Mouse (Mus musculus): Measurements from ENCODE around the gene Vstm2b.

Gene Vstm2b

DNA sequence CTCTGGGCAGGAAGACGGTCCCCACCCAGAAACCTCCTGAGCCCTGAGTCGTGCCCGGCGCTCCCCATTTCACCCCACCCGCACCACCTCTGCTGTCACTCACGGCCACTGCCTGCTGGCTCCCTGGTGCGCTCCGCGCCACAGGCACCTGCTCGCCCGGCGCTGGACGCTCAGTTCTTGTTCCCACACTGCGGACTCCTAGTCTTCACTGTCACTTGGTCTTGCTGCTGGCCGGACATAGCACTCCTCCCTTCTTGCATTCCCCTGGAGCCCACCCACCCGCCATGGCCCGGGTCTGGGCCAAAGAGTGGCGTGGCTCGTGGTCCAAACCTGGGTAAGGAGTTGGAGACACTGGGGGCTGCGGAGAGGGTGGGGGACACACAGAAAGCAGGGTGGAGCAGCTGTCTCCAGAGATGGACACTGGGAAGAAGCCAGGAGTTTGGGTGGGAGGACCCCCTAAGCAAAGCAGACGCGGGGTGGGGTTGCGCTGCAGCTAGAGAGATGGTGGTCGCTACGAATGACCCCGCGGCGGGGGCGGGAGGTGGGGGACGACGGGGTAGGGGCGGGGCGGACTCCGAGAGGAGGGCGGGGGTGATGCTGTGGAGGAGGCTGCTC lies at the start of gene Vstm2b:
Gene Vstm2b, plus strand, starts transcription at position 233 of the 615 bp plus-strand sequence.
- peak; percentile 27 for DNase-seq

DNA sequence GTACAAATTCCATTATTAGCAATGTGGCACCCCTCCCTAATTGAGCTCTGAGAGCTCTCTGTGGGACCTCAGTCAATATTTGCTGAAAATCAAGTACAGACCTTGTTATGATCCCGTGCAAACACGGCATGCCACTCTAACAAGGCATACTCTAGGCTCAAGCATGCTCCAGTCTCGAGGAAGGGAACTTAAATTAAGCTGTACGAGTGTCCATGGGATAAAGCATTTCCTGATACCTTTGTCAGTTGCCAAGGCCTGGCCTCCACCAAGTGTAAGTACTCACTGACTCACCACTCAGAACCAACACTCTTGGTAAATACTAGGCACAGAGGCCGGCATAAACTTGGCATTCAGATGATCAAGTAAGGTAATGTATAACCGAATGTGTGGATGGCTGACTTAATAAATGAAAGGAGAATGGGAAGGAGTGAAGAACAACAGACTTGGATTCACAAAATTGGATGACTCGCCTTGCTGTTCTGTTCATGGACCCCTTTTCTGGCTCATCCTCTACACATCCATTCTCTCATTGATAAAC lies 42.0 kb upstream of the Vstm2b start:
- no peak for DNase-seq

DNA sequence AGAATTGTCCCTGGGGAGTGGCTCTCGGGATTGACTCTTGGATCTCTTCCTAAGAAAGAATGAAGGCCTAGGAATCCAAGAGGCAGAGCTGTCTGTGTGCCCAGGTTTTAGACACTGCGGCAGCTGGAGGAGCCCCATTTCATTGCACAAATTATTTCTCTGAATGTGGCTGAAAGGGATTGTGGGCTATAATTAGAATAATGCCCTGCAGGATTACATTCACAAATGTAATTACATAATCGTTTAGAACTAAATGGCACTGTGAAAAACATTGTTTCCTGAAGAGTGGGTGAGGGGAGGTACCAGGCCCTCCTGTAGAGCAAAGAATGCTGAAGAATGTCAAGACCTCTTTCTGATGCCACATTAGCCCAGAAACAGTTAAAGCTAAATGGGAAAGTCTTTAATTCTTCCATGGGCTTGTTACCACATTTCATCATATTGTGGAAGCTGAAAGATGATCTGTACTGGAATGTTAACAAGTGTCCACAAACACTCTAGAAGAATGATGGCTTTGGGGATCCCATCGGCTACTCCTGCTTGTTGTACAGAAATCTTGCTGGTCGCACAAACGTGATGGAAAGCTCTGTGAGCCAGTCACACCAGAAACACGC lies 24.6 kb upstream of the Vstm2b start:
- no peak for DNase-seq

DNA sequence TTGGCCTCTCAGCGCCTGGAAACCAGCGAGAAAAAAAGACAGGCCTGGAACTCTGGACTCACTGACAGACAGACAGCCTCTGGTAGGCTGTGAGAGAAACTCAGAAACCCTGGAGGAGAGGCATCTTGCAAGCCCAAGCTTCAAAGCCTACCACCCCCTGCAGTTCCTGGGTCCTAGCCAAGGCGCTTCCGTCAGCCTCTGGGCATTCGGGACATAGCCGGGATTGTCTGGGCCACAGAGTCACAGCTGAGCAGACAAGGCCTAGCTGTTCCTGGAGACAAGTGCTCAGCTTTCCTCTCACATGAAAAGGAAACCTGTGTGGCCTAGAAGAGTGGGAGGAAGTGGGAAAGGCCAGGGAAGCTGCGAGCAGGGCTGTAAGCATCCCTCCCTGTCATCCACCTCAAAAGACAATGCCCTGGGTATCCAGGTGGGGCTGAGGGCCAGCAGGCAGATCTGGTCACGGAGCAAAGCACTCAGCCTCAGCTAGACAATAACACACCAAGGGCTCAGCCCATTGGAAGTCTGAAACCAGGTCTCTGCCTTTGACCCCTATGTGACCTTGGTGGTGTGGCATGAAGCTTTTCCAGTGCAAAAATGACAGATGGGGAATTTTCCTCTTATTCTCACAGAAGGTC lies 13.2 kb upstream of the Vstm2b start:
- peak; percentile 40 for DNase-seq

DNA sequence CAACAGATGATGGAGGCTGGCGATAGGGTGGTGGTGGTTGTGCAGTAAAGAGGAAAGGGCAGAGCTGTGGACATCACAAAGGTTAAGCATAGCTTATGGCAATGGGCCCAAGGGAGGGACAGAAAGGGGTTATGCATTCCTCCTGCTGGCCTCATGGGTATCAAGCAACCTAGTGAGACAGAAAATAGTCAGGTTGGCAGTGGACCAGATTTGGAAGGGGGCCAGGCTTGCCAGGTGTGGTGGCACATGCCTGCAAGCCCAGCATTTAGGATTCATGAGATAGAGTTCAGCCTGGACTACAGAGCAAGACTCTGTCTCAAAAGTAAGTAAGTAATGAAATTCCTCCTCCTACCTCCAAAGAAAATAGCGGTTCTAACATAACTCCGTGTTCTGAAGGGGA lies 9.8 kb upstream of the Vstm2b start:
- no peak for DNase-seq

DNA sequence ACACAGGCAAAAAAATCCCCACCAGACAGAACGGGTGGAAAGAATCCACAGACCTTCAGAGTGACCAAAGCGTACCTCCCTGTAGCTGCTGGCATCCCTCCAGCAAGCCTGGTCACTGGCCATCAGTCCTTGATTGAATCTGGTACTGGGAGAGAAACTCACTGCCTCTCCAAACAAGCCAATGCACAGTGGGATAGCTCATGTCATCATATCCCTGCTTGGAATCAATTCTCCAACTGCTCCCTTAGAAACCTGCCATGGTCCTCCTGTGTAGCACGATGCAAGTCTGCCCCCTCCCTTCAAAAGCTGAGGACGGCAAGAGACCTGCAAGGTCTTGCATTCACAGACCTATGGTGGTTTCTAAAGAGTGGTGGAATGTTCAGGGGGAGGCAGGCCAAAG lies 1.2 kb upstream of the Vstm2b start:
- no peak for DNase-seq

DNA sequence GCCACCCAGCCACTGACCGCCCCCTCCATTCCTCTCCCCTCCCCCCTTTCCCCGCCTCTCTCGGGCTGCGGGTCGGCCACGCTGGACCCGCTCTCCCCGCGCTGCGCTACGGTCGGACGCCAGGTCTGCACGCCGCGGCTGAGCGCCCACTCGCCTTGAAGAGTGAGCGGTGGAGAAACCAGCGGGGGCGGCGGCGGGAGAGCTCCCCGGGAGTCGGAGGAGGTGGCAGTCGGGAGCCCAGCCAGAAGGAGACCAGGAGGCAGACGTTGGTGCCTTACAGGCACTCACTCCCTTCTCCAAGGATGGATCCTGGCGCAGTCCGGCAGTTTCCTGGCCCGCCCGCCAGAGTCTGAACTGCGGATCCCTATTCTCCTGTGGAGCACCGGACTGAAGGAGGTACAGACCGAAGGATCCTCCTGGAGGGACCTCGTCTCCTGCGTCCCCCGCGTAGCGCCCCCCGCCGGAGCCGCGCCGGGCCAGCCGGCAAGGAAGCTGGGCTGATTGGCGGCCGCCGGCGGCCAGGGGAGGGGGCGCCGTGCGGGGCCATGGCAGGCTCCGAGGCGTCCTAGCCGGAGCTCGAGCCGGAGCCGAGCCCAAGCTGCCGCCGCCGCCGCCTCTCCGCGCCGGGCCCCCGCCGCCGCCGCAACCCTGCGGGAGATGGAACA lies 715 bp downstream of the Vstm2b start:
- DNase-seq: peak; percentile 85

DNA sequence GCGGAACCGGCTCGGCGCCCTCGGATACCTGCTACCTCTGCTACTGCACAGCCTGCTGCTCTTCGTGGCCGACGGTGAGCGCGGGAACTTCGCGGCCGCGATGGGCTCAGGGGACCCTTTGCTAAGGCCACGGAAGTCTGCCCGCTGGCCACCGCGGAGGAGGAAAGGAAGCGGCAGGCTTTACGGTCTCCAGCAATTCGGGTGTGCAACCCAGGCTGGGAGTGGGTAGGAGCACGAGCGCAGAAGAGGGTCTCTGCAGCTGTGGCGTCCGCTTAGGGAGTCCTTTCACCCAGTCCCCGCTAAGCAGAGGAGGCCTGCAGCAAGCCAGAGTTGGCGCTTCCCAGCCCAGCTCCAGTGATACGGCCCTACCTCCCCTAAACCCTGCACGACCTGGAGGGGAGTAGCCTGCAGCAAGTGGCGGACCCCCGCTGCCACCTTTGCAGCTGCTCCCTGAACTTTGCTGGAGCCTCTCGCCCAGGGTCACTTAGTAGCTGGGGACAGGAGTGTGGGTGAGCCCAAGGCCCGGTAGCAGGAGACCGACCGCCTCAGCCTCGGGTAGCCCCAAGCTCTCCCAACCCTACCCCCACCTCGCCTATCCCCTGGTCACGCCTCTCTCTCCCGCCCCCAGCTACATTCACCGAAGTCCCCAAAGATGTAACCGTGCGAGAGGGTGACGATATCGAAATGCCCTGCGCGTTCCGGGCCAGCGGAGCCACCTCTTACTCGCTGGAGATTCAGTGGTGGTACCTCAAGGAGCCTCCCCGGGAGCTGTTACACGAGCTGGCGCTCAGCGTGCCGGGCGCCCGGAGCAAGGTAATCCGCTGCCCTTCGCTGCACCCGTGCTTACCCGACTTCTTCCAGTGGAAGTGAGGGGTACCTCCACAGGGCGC lies 1.5 kb downstream of the Vstm2b start:
- peak; percentile 41 for DNase-seq

DNA sequence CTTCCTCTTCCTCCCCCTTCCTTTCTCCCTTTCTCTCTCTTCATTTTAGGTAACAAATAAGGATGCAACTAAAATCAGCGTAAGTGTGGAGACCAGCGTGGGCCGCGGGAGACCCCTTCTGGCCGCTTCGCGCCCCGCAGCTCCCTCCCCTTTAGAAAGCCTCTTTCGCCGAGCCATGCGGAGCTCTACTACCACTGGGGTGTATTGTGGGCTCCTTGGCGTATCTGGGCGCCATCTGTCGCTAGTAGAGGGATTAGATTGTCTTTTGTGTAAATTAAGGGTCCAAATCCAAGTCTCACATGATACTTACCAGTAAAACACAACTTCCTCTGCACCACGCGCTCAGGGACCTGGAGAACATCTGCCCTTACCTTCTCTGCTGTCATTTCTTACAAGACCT lies 3.1 kb downstream of the Vstm2b start:
- peak; percentile 89 for DNase-seq

DNA sequence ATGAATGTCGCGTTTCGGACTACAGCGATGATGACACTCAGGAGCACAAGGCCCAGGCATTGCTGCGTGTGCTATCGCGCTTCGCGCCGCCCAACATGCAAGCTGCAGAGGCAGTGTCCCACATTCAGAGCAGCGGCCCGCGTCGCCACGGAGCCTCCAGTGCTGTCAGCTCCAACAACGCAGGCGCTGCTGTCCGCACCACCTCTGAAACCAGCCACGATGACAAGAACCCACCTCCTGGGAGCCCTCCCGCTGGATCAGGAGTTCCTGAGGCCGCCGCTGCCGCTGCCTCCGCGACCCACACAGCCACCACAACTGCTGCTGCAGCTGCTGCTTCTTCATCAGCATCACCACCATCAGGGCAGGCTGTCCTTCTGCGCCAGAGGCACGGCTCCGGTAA lies 4.4 kb downstream of the Vstm2b start:
- DNase-seq: peak; percentile 55

DNA sequence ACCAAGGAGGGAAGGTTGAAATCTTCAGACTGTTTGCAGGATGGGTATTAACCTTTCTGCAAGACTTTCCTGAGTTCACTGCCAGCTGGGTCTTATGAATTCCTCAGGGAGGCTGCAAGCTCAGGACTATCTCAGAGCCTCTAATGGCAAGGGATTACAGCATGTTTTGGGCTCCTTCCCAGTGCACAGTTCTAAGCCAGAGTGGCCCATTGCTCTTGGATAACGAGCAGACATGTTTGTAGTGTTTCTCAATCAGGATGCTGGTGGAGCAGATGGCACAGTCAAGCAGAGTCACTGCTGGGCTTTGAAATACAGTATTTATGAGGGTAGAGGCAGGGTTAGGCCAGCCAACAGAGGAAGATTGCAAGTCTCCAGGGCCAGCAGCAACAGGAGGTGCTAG lies 8.4 kb downstream of the Vstm2b start:
- no peak for DNase-seq

DNA sequence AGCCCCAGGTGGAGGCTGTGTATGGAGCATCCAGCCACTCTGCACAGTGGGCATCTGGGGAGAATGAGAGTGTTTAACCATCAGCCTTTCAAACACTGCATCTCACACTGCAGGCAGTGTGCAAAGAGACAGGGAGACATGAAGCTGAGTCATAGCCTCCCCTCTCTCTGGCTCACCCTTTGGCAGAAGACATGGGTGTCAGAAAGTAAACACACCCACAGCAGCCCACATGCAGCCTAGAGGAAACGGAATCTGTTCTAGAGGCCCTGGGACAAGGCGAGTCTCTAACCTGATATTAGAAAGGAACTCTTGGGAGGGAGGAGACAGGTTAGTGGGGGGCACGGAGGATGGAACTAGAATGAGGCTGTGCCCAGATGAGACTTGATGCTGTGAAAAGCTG lies 18.6 kb downstream of the Vstm2b start:
- peak; percentile 72 for DNase-seq

DNA sequence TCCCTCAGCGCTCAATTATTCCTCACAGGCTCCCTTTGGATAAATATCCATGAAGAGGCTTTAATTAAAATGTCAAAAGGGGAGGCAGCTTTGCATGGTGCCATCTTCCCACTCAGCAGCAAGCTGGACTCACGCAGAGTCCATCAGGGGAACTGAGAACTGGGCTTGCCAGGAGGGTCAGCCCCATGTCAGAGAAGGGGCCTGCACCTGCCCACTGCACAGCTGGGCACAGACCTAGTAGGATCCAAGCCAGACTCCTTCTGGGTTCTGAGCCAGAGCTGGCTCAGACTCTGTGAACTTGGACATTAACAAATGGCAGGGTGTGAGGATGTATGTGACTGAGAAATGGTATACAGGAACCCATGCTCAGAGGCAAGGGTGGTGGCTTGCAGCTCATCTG lies 22.0 kb downstream of the Vstm2b start:
- no peak for DNase-seq

DNA sequence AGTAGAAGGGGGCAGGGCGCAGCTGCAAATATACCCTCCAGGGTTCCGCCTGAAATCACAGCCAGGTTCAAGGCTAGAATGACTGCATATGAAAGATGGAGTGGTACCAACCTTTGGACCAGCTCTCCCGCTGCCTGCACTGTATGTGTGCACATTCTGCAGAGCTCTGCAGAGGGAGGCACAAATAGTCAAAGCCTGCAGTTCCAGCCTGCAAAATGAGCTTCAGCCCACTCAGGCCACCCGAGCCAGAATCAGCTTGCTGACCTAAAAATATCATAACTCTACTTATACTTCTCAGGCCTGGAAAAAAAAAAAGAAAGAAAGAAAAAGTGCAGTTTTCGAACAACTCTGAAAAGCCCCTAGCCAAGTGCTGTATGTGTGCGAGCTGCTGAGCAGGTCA lies 23.2 kb downstream of the Vstm2b start:
- peak; percentile 70 for DNase-seq

DNA sequence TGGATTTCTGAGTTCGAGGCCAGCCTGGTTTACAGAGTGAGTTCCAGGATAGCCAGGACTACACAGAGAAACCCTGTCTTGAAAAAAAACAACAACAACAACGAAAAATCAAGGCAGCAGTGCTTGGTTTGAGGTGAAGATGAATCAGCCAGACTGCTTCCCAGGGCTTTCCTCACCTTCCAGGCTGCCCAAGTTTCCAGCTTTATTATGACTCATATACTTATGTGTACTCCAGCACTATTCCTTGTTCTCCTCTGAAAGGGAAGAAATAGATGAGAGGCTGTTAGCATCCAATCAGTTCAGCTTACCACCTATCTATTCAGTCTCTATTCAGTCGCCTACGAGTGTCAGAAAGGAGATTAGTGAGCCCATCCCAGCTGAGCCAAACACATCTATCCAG lies 24.7 kb downstream of the Vstm2b start:
- no peak for DNase-seq

DNA sequence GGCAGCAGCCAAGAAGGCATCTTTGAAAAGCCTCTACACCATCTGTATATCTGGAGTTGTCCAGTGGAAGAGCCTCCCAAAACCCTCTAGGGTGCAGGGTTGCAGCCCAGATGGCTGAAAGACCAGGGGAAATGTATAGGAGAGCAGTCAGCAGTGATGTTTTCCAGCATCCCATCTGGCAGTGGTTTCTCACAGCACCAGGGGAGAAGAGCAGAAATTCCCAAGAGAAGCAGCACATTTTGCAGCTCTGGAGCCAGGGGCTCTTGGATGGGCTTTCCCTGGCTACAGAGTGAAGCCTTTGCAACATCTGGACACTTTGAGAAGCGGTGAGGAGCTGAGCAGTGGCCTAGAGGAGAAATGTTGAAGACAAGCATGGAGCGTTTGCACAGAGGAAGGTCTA lies 30.3 kb downstream of the Vstm2b start:
- DNase-seq: no peak

DNA sequence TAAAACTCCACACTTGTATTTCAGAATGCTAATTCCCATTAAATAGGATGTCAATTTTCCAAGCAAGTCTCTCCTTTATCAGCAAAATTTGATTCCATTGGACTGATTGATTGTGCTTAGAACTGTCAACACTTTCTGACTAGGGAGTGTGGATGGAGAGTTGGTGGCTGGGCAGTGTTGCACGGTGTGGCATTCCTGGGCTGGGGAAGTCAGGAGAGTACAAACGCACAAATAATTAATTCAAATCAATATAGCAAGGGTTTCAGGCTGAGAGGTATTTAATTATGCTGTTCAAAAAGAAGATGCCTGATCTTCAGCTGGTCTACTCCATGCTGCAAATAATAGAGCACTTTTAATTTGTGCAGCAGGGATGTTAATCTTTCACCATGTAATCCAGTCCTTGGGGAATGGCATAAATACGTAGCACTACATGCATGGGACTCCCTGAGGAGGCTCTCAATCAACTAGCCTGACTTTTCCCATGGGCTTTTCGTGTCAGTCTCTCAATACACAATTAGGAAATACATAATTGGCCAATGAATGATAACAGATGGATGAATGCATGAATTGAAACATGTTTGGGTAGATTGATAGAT lies 38.6 kb downstream of the Vstm2b start:
- DNase-seq: no peak

DNA sequence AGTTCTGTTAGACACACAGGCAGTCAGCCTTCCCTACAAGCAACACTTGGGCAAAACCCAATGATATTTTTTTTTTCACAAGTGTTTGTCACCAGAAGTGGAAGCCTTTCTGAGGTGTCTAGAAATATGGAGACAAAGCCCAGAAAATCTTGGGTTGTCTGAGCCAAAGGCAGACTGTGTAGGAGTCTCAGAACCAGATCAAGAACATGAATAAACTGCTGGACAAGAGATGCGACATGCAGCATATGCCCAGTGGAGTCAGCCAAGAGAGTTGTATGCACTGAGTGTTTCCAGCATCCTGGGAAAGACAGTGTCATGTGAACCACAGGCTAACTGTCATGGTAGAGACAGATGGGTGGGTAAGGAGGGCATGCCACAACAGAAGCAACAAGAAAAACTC lies 41.2 kb downstream of the Vstm2b start:
- peak; percentile 62 for DNase-seq

DNA sequence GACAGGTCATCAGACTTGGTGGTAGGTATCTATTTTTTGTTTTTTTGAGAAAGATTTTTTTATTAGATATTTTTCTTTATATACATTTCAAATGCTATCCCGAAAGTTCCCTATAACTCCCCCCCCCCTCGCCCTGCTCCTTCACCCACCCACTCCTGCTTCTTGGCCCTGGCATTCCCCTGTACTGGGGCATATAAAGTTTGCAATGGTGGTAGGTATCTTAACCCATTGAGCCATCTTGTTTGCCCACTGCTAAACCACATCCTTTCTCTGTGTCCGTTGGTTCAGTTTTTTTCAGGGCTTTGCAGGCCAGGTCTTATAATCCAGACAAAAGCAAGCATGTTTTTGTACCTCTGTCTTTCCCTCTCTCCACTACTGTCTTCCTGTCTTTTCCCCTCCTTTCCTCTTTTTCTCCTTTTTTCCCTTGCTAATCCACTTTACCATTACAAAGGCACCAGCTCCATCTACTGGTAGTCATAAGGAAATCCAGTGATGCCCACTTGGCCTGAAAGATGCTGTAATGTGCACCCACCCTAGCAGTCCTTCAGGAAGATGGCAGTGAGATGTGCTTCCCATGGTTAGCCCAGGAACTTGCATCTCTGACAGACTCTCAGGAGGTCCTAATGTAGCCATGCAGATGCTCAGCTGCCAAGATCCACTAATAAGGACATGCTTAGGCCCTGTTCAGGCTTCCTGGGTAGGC lies 44.3 kb downstream of the Vstm2b start:
- peak; percentile 42 for DNase-seq

Data from right cerebral cortex, adult 18-20 months (tissue).